Mouse (Mus musculus) c-Kit-positive CD71-positive TER-119-negative erythroid progenitor cells, embryonic 14.5 days (primary cell): ENCODE measurements at regions not wholly inside any gene's neighbourhood (a gene's known extent, or its start where the extent isn't known, plus 50 kb on each side); places are given as distances from the start of the nearest gene placed in this dataset.

Source experiments
- DNase-seq: peaks from one replicate; pipeline ENCODE4 v3.0.0-alpha.2; 2013; ENCODE audit warnings: low read depth

DNA sequence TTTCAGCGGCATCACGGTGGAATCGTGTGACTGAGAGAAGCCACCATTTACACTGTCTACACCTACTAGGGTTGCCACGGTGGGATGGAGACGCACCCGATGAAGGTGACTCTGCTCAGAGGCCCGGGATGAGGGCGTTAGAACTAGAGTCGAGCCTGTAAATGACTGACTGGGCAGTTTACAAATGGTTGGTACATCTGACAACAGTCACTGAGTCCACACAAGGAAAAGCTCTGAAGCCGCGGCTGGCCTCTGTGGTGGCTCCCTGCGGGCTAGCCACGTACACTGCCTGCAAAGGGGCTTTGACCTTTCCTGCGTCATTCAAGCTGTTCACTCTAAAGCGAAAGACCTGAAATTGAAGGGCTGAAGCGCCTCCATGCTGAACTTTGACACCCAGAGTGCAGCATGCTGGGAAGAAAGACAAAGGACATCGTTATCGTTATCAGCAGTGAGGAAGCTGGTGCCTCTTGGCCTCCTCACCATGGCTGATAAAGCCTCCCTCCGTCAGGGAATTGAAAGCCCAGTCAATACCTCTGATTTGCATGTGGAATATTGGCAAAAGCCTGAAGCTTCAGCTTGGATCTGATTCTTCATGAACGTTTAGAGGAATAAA is 462.1 kb upstream of the Arglu1 start:
- no peak for DNase-seq

DNA sequence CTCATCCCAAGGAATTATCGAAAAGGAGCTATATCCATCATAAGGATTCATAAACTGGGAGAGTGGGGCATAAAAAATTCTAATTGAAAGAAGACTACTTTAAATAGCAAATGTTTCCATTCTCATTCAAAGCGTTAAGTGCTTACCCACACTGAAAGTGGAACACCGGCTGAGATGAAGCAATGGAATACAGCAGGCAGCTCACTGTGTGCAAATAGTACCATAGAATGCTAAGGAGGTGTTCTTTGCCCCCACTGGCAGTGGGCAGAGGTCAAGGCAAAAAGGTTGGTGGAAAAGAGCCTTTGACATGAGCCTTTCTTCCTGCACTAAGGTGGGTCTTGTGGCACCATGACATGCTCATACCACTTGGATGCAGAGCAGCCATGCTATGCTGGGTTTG is 454.0 kb upstream of the Arglu1 start:
- no peak for DNase-seq

DNA sequence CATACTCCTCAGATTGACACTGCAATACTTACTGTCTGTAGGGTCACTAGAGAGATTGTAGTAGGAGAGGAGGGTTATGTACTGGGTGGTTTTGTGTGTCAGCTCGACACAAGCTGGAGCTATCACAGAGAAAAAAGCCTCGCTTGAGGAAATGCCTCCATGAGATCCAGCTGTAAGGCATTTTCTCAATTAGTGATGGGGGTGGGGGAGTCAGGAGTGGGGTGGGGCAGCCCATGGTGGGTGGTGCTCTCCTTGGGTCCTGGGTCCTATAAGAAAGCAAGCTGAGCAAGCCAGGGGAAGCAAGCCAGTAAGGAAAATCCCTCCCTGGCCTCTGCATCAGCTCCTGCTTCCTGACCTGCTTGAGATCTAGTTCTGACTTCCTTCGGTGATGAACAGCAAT is 449.5 kb upstream of the Arglu1 start:
- no peak for DNase-seq

DNA sequence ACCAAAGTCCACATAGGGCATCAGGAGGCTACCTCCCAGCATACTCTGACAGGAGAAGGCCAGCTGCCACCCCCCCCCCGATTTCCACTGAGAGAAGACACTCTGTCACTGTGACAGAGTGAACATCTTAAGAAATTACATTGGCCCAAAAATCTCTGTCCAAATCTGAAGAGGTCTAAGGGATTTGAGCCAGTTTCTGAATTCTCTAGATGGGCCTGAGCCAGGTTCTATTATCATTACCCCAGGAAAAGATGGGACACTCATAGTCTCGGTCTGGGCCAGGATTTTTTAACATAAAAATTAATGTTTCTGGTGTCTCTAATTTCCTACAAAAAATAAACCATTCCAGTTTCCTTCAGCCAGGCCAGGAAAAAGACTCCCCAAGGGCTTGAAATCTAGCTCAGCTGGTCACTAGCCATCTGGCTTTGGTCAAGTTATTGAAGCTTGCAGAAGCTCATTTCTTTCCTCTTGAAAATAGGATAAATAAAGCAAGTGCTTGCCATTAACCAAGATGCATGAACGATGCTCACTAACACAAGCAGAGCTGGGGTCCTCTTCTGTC is 448.8 kb upstream of the Arglu1 start:
- no peak for DNase-seq

DNA sequence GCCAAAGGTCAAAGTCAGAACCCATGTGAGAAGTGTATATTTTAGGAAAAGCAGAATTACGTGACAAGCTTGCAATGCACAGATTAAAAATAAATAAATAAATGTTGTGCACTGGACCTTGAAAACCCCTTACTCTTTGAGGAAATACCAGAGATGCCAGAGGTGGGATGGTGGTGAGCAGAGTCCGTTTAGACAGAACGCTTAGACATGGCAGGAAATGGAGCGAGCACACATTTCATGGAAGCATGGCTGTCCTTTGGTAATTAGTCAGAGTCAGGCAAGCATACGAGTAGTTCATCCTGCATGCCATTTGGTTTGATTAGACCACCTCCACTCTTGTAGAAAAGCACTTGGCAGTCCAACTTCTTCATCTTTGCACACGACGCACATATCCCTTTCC is 443.4 kb upstream of the Arglu1 start:
- no peak for DNase-seq

DNA sequence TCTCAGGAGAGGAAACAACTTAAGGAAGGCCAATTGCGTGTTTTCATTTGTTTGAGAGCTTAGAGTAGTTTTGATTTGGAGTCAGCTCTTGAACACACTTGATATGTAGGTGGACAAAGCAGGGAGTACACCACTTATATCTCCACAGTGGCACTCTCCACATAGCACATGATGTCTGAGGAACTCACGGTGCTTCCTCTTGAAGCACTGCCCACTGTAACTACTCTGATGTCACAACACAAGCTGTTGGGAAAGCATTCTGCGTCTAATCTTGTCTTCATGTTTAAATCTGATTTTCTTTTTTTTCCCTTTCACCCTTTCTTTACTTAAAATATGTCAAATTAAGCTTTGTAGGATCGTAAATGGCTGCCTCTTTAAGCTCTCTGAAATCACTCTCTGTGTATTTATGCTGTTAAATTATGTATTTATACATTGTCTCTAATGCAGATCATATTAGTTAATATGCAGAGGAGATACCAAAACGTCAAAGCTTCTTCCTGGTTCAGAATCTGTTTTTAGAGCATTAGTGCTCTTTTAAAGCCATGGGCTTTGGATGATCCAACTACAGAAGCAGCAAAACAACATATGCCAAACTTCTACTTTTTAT is 442.4 kb upstream of the Arglu1 start:
- DNase-seq, result no peak

DNA sequence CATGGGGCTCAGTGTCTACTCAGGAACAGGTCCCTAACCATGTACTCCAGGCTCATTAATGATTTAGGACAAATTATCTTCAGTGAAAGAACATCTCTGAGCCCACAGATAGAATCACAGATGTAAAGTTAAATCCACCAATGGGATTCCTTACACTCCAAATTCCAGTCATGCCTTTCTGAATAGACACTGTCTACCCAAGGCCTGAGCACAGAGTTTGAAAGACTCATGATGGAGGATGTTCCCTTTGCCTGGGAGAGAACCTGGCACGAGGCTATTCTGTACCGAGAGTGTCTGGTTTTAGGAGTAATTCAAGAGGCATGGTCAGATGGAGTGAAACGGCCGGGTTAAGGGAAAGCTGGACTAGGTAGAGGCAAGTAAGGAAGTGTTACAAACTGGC is 440.9 kb upstream of the Arglu1 start:
- no peak for DNase-seq

DNA sequence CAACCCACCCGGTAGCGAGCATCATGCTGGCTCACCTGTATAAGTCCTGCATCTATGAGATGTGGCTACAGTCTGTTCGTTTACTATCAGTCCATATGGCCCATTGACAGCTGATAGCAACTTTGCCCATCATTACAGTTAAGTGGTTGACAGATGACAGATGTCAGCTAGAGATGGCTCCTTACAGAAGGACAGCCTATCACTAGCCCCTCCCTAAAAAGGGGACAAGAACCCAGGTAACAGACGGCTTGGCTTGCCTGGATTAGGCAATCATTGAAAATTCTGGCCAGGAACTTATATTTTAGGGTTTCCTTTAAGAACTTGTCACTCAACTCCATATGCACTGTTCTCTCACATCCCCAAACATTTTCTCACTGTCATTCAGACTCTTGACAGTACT is 434.2 kb upstream of the Arglu1 start:
- DNase-seq, result no peak

DNA sequence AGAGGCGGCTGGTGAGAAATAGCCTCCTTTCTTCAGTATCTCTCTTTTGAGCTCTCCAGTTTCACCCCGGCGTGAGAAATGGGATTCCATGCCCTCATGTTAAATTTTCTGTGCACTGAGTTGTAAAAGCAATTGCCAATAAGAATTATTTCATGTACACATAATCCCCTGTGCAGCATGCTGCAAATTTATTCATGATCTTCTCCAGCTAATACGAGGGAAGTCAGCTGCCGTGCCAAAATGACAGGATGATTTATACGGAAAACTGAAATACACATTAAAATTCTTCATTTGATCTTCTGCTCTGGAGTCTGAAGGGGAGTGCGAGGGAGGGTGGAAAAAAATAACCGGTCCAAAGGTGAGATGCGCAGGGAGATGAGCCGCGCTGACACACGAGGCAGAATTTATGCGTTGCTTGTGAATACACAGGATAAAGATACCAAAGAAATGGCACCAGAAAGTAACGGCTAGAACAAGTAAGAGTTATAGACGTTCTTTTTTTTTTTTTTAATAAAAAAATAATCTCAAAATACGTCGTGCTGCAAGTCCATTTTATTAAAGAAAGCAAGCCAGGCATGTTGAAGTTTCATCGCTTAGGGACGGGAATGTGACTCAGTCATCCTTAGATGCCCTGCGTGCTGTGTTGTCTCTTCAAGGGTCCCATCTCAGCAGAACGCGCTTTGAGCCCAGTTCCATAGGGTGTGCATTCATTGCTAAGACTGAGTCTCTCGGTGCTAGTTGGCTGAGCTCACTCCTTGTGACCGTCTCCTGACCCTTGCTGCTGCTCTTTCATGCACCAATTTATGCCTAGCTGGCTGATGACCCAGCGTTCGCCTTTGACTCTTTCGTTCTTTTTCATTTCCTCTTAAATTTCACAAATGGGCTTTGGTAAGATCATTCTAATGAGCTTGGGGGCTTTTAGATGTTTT is 427.8 kb upstream of the Arglu1 start:
- DNase-seq, result no peak

DNA sequence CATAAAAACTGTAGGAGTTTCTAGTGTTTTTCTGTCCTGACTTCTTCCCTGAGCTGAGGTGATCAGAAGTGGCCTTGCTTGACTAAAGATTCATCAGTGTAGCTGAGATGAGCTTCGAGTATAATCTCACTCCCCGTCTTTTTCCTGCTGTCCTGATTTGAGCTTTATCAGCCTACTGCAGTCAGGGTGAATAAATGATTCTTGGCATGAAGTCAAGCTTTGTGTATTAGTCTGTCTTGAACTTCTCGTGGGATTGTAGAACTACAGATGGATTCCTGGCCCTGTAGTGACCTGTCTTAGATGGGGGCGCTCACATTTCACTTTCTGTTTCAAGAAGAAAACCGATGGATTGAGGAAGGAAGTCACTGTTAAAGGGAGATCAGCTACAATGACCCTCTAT is 405.7 kb upstream of the Arglu1 start:
- no peak for DNase-seq

DNA sequence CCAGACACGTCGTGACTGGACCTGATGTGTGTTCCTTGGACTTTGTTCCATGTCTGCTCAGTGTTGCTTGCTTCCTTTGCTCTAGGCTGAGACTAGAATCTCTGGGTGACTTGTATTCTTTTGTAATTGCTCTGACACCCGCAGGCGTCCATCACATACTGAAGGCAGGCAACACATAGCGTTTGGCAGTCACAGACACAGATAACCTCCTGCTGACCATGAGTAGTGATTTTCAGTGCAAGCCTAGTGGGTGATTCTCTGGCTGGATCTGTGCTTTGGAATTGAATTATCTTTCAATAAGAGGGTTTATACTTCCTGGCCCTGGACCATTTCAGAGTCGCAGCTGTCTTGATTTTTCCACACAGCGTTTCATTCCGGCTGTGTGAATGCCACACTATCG is 403.7 kb upstream of the Arglu1 start:
- DNase-seq, result no peak

DNA sequence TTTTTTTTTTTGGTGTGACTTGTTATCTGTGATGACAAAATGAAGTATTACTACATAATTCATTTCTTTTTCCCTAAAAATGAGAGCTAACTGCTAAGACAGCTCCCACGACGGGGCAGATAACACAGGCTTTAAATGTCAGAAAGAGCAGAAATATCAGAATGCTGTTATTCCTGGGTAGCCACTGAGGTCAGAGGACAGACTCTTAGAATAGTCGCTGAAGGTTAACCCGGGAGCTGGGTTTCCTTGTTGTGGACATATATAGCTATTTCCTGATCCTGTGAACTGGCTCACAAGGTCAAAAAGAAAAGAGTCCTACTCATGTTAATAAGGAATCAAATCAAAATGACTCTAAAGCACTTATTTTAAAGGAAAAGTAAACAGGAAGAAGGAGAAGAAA is 403.0 kb upstream of the Arglu1 start:
- DNase-seq, result no peak

DNA sequence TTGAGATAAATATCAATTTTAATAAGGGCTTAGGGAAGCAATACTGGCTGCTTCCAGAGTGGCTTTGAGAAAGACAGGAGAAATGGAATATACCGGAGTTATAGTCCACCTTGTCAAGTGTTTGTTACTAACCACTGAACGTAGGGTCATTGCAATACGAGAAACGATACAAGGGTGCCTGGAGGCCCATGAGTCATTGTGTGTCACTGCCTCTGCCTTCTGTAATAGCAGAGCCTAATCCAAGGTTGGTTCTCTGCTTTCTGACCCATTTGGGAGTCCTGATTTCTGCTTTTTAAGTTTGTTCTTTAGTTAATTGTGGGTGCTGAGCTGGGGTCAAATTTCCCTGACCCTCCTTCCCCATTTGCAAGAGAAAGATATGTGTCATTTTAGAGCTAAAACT is 382.4 kb upstream of the Arglu1 start:
- no peak for DNase-seq

DNA sequence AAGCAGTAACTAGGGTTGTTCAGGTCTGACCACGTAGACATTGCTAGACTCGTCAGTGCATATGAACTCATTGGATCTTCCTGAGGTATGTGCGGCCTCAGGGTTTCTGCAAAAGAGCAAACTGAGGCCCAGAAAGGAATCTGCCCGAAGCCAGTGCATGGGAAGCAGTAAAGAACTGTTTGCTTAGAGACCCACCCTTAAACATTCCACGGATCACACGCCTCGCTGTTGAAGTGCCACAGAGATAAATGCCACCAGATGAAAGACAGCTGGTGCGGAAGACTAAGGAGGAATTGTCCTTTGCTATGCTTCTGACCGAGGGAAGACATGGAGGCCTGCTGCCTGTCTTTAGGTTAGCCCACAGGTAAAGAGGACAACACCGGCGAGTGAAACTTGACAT is 382.0 kb upstream of the Arglu1 start:
- no peak for DNase-seq

DNA sequence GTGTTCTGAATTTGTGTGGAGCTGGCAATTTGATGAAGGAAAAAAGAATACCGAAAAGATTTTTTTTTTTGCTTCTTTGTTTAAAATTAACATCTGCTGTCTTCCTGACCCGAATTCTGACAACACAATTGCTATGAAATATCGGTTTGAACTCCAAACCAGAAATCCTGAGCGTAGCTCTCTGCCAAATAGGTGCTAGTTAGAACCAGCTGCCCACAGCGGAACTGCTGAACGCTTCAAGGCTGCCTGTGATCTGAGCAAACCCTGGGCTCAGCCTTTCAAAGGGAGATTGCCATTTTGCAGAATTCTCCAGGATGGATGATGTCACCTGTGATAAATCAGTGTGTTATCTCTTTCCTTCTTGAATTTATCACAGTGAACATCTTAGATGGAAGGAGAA is 380.6 kb upstream of the Arglu1 start:
- DNase-seq, result no peak

DNA sequence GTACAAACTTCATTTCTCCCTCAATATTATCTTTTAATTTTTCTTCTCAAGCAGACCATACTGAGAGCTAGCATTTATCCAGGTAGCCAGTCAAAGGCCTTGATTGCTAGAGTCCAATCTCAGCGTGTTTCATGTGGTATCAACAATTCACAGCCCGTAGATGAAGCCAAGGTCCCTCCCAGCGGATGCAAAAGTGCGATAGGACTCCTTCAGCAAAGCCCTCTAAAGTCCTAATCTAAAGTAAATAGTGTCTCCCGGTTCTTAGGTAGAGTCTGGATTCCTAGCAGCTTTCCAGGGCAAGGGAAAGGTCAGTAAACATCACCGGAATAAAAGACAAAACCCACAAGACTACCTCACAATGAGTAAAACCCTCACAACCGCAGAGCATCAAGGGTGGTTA is 379.5 kb upstream of the Arglu1 start:
- DNase-seq, result no peak

DNA sequence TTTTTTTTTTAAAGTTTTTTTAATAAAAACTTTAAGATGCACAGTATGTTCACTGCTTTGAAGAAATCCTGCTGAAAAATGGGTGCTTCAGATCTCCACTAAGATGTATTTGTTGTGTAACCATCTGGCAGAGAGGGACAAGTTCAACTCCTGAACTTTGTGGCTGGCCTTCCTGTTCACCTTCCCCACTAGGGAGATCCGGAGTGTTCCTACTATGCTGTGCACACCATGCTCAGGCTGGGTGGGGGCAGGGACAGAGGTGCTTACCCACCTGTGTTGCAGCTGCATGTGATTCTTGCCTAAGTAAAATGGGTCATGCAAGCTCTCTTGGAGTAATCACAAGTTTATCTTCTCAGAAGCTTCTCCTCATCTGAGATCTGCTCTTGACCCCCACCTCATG is 377.4 kb upstream of the Arglu1 start:
- DNase-seq, result no peak

DNA sequence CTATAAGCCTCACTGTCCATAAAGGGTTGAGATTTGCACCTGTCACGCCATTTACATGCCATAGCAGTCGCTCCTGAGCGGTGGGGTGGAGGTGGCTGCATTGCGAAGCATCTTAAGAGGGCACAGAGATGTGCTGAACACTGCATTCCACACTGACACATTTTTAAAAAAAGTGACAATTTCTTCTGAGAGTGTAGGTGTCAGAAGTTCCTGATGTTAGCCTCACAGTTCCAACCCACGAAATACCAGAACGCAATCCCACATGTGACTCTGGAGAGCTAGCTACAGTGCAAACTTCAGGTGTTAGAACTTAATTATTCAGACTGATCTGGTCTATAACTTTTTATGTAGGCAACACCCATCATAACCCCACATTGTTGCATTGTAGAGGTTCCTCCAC is 369.8 kb upstream of the Arglu1 start:
- DNase-seq, result no peak

DNA sequence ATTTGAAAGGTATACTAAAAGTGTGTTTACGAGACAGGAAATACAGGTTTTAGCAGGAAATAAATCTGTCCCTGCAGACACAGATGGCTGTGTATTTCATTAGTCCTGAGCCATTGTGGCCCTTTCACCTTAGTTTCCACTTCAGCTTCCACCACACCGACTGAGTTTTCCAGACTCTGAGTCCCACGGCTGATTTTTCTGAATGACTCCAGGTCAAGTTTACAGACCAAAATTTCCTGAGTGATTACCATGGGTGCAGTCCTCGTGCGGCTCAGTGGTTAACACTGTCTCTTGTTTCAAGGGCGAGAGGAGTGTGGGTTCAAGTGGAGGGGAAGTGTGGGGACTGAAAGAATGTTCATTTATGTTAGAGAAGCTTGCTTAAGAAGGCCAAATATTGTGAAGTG is 365.1 kb upstream of the Arglu1 start:
- DNase-seq, result no peak

DNA sequence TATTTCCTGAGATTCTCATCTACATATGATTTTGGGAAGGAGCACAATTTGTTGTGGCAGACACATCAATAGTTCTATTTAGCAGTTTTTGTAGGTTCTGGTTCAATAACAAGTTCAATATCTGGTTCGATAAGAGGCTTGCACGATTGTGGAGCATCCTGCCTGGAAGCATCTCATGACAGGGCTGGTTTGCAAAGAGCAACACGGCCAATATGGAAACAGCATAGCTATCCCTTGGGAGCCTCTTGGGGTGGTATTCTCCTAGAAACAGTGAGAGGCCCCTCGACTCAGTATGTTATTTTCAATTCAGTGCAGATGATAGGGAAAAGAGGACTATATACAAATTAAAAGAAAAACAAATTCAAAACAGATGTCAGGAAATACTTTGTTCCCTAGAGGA is 364.5 kb upstream of the Arglu1 start:
- no peak for DNase-seq

DNA sequence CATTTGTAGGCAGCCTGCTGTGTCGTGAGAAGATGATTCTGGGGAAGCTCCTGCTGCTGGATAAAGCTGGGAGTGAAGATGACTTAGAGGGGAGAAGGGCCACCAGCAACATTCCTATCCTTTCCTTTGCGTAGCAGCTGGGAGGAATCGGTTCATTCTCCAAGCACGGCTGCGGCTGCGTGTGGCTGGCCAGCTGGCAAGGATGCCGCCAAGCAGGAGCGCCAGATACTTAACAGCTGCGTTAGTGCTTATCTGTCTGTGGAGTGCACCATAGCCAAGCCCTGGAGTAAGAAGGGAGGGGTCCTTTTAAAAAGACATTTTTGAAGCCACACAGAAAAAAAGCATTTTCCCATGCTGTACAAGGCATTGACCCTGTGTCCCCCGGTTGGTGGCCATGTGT is 361.4 kb upstream of the Arglu1 start:
- no peak for DNase-seq

DNA sequence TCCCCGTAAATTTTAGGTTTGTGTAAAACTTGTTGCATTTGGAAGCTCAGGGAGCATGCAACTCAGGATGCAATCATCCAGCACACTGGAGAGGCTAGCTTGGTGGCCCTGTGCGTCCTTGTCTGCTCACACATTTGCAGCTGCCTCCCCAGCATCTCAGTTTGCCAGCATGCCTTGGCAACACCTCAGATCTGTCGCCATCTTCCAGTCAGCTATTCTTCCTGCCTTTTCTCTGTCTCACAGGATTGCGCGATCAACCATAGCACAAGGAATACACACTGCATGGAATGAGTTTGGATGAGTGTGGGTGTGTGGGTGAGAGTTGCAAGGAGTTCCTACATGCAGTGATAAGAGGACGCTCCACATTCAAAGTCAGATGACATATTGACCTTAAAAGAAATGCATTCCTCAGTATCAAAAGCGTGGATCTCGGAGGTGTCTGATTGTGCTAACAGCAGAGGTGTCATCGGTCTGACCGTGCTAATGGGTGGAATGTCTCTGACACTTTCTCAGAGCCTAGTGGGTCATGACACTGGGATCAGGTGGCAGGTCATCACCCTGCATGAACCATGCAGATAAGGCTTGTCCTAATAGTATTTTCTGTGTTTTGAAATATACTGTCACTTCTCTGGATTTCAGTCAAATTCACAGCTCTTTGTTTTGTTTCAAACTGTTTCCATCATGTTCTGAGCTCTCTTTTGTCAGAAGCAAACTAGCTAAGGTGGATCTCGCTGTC is 360.6 kb upstream of the Arglu1 start:
- DNase-seq, result no peak
